Mouse (Mus musculus): ENCODE data around the gene Actr1a.

- TF ChIP-seq CTCF (IDR thresholded peaks at IDR 0.05; ENCODE audit: borderline replicate concordance, insufficient read depth, low read depth, low read length) = no peak
- 0 out of 2 replicates have a peak, but pooled peaks have one; percentile 9 for TF ChIP-seq POLR2A (IDR thresholded peaks at IDR 0.05; ENCODE audit: borderline replicate concordance, insufficient read depth, low read length)
These were observed 63.6 kb downstream of the Actr1a start for GRCm38 (mm10) chr19:46331936-46332335.

All from cerebellum, adult 2 months (tissue).